Mouse (Mus musculus) forebrain, embryonic 15.5 days (tissue): ENCODE measurements around the gene Bbof1. TPM values are rescaled to one million over a fixed set of nuclear protein-coding genes. Genes with fewer than 3 reads are reported as not detected.
A peak's percentile ranks its signal among the peaks of the same experiment; 100 is the strongest.

Experiments used
- ATAC-seq: fragments of 200-750 bp; cut with Nextera tagmentation; replicated peaks from 2 replicates; pipeline ENCODE4 v1.8.0; 2017; ENCODE audit warnings: mild to moderate bottlenecking, moderate TSS enrichment, moderate library complexity
- H3K27ac ChIP-seq: fragments of 300-500 bp; sonication (generic); replicated peaks from 2 replicates; pipeline ENCODE4 v1.5.1; 2015; ENCODE audit warnings: mild to moderate bottlenecking, inconsistent platforms
- H3K27me3 ChIP-seq: fragments of 300-500 bp; sonication (generic); 2 replicates; pipeline ENCODE4 v1.6.1; 2015; ENCODE audit warnings: inconsistent platforms
- H3K36me3 ChIP-seq: fragments of 300-500 bp; sonication (generic); 2 replicates; pipeline ENCODE4 v1.6.1; 2015; ENCODE audit warnings: mild to moderate bottlenecking, inconsistent platforms
- H3K4me1 ChIP-seq: fragments of 300-500 bp; sonication (generic); 2 replicates; pipeline ENCODE4 v1.6.1; 2015; ENCODE audit warnings: inconsistent platforms
- H3K4me2 ChIP-seq: fragments of 300-500 bp; sonication (generic); replicated peaks from 2 replicates; pipeline ENCODE4 v1.6.1; 2015; ENCODE audit warnings: mild to moderate bottlenecking, inconsistent platforms
- H3K4me3 ChIP-seq: fragments of 300-500 bp; sonication (generic); 2 replicates; pipeline ENCODE4 v1.5.1; 2015; ENCODE audit warnings: mild to moderate bottlenecking, inconsistent platforms
- H3K9ac ChIP-seq: fragments of 300-500 bp; sonication (generic); replicated peaks from 2 replicates; pipeline ENCODE4 v1.6.1; 2015; ENCODE audit warnings: mild to moderate bottlenecking, inconsistent platforms
- H3K9me3 ChIP-seq: fragments of 300-500 bp; sonication (generic); 2 replicates; pipeline ENCODE4 v1.6.1; 2016; ENCODE audit warnings: inconsistent platforms
- WGBS: fragments of 180-500 bp; shearing (Covaris S2); methylation state at CpG from one replicate; pipeline ENCODE4 v1.1.7; 2015; ENCODE audit warnings: mixed read lengths; 5-methylcytosine and 5-hydroxymethylcytosine counted together
- polyA plus RNA-seq: library from polyadenylated mRNA; unstranded; fragments of >200 nt; fragmentation: Nextera tagmentation; extraction: Ambion mirVana; gene quantifications from 2 replicates; pipeline ENCODE4 v1.2.1, GENCODE M21; 2015

Bbof1 gene
- polyA plus RNA-seq = 3.2 and 3.8 TPM in 2 replicates

- Histone ChIP-seq H3K4me2 (peak within 1 kb of the TSS; percentile 84), H3K4me3 (peak within 1 kb of the TSS; percentile 76), H3K4me1 (peaks cover 12% of the 10 kb centered on the region), H3K9ac (peak within 1 kb of the TSS; percentile 79), H3K36me3 (peaks cover 2% of the 10 kb centered on the region; the same call in 1 of the 2 replicates), H3K27ac (peak within 1 kb of the TSS; percentile 89), H3K27me3 (no peaks in the 10 kb centered on the region), H3K9me3 (no peaks in the 10 kb centered on the region)
- ATAC-seq = peak; percentile 93
- WGBS = under 1% methylated on average over 58 of the region's 63 CpGs
These were observed at the start of gene Bbof1, which contains the start of gene Entpd5 for GRCm38 (mm10) chr12:84408819-84409507. Gene Bbof1 (plus strand): TSS chr12:84409071. Gene Entpd5 (minus strand): TSS chr12:84409029.

DNA sequence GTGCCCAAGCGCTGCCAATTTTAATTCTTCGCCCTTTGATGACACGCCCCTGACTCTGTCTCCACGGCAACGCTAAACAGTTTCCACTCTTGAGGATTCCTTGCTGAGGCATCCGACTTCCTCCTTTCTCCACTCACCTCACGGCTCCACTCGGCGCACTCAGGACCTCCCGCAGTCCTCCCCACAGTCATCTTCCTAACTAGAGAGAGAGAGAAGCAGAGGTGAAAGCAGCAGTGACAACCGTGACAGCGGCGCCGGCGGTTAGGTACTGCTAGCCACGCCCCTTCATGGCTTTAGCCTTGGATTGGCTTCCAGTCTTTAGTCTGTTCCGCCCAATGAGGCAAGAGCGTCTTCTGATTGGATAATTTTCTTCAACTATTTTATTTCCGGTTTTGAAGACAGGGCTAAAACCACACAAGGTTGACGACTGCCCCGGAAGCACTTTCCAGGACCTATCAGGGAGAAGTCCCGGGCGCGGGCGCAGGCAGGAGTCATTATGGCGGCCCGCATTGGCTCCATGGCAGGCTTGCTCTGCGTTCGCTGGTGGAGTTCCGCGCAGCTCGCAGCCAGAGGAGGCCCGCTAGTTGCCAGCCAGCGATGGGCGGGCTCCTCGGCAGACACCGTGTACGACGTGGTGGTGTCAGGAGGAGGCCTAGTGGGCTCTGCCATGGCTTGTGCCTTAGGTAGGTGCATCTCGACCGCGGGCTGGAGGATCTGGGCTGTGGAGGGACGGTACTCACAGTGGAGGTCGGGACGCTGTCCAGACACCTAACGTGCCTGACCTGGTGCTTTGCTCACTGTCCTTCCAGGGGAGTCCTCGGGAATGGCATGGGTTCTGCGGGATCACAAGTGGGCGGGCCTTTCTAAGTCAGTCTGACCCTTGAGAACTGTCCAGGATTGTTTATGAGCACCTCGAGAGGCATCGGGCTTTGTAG is 47.0 kb upstream of the Bbof1 start, which contains the start of the genes Coq6 and Fam161b:
Coq6 (plus strand) TSS at position 103 of the 935 bp plus-strand sequence.
Fam161b (minus strand) TSS at position 279 of the 935 bp plus-strand sequence.
- under 1% methylated on average over 51 of the region's 51 CpGs for WGBS
- H3K4me3 ChIP-seq = peak within 1 kb of the TSS; percentile 80
- ATAC-seq = peak; percentile 99
- H3K4me1 ChIP-seq = peaks cover 22% of the 10 kb centered on the region
- peak within 1 kb of the TSS; percentile 52 for H3K27ac ChIP-seq
- peak within 1 kb of the TSS; percentile 81 for H3K9ac ChIP-seq
- no peaks in the 10 kb centered on the region for H3K9me3 ChIP-seq
- peaks cover 5% of the 10 kb centered on the region; the same call in 1 of the 2 replicates for H3K36me3 ChIP-seq
- H3K27me3 ChIP-seq = no peaks in the 10 kb centered on the region
- peak within 1 kb of the TSS; percentile 70 for H3K4me2 ChIP-seq

GRCm38 (mm10) chr12:84362872-84363271 is 46.0 kb upstream of the Bbof1 start:
- H3K27ac ChIP-seq = no peak overlapping the region
- peak overlapping the region; percentile 70 for H3K4me2 ChIP-seq
- WGBS = 66% methylated on average over 2 of the region's 2 CpGs
- H3K27me3 ChIP-seq = no peaks in the 10 kb centered on the region
- H3K4me3 ChIP-seq = peak overlapping the region; percentile 80
- no peaks in the 10 kb centered on the region for H3K9me3 ChIP-seq
- peak overlapping the region; percentile 81; the same call in 1 of the 2 replicates for H3K9ac ChIP-seq
- peaks cover 8% of the 10 kb centered on the region for H3K36me3 ChIP-seq
- peaks cover 22% of the 10 kb centered on the region for H3K4me1 ChIP-seq
- ATAC-seq = no peak

- 94% methylated on average over 9 of the region's 9 CpGs for WGBS
- no peak overlapping the region for H3K4me3 ChIP-seq
- no peak overlapping the region for H3K4me2 ChIP-seq
- peaks cover 22% of the 10 kb centered on the region for H3K4me1 ChIP-seq
- H3K27me3 ChIP-seq = no peaks in the 10 kb centered on the region
- no peak for ATAC-seq
- H3K36me3 ChIP-seq = peaks cover 21% of the 10 kb centered on the region
- H3K27ac ChIP-seq = no peak overlapping the region
- H3K9me3 ChIP-seq = no peaks in the 10 kb centered on the region
- no peak overlapping the region for H3K9ac ChIP-seq
These were observed 44.6 kb upstream of the Bbof1 start for GRCm38 (mm10) chr12:84364291-84364690.

DNA sequence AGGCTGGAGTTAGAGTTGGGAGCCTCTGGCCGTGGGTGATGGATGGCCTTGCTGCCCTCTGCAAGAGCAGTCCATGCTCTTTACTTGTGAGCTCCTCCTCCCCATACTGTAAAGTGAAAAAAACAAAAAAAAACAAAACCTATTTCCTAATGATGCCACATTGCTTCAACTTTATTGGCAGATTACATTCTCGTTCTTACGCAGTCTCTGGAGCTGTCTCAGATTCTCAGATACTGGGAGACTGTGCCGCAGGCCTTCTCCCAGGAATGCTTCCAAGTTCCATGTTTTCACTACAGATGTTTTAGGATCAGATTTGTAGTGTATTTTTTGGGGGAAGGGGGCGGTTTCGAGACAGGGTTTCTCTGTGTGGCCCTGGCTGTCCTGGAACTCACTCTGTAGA is 43.7 kb upstream of the Bbof1 start:
- H3K4me2 ChIP-seq = no peak overlapping the region
- H3K9me3 ChIP-seq = no peaks in the 10 kb centered on the region
- no peak overlapping the region for H3K27ac ChIP-seq
- H3K27me3 ChIP-seq = no peaks in the 10 kb centered on the region
- H3K4me1 ChIP-seq = peaks cover 22% of the 10 kb centered on the region
- no peak for ATAC-seq
- WGBS = 98% methylated on average over 6 of the region's 6 CpGs
- peaks cover 30% of the 10 kb centered on the region for H3K36me3 ChIP-seq
- H3K9ac ChIP-seq = no peak overlapping the region
- H3K4me3 ChIP-seq = no peak overlapping the region

DNA sequence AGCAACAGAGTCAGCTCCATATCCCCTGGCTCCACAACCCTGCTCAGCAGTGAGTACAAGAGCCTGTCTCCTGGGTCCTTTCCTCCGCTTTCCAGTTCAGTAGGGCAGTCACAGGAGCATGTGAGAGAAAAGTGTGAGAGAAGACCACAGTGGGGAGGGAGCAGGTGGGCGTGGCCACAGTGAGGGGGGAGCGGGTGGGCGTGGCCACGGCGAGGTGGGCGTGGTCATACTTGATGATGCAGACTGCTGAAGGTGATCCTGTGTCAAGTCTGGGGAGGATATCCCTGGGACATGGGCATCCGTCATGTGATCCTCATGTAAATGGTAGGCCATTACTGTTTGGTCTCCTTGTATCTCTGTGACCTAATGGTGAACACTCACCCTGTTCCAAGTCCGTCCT is 41.9 kb upstream of the Bbof1 start:
- 68% methylated on average over 9 of the region's 9 CpGs for WGBS

GRCm38 (mm10) chr12:84371647-84372046 is 37.2 kb upstream of the Bbof1 start:
- Histone ChIP-seq H3K4me1 (no peaks in the 10 kb centered on the region), H3K4me2 (no peak overlapping the region), H3K27ac (no peak overlapping the region), H3K9me3 (no peaks in the 10 kb centered on the region), H3K4me3 (no peak overlapping the region), H3K9ac (no peak overlapping the region), H3K27me3 (no peaks in the 10 kb centered on the region), H3K36me3 (peaks cover 70% of the 10 kb centered on the region)
- 96% methylated on average over 5 of the region's 5 CpGs for WGBS
- ATAC-seq = no peak

More for the DNA sequence above, 41.9 kb upstream of the Bbof1 start:
- ATAC-seq = no peak
- H3K9ac ChIP-seq = no peak overlapping the region
- H3K27ac ChIP-seq = no peak overlapping the region
- H3K36me3 ChIP-seq = peaks cover 48% of the 10 kb centered on the region
- no peak overlapping the region for H3K4me3 ChIP-seq
- no peak overlapping the region for H3K4me2 ChIP-seq
- H3K9me3 ChIP-seq = no peaks in the 10 kb centered on the region
- H3K4me1 ChIP-seq = peaks cover 11% of the 10 kb centered on the region
- no peaks in the 10 kb centered on the region for H3K27me3 ChIP-seq

- Histone ChIP-seq H3K9ac (no peak overlapping the region), H3K27ac (no peak overlapping the region), H3K27me3 (no peaks in the 10 kb centered on the region), H3K4me3 (no peak overlapping the region), H3K9me3 (no peaks in the 10 kb centered on the region), H3K4me1 (no peaks in the 10 kb centered on the region), H3K4me2 (no peak overlapping the region), H3K36me3 (peaks cover 54% of the 10 kb centered on the region)
- WGBS = 83% methylated on average over 6 of the region's 6 CpGs
- no peak for ATAC-seq
These were observed 34.9 kb upstream of the Bbof1 start for GRCm38 (mm10) chr12:84373831-84374481.

GRCm38 (mm10) chr12:84382369-84382768 is 26.5 kb upstream of the Bbof1 start:
- Histone ChIP-seq H3K27ac (no peak overlapping the region), H3K9ac (no peak overlapping the region), H3K9me3 (no peaks in the 10 kb centered on the region), H3K27me3 (no peaks in the 10 kb centered on the region), H3K4me1 (no peaks in the 10 kb centered on the region), H3K36me3 (peaks cover 2% of the 10 kb centered on the region; the same call in 1 of the 2 replicates), H3K4me3 (no peak overlapping the region), H3K4me2 (no peak overlapping the region)
- WGBS = 89% methylated on average over 4 of the region's 4 CpGs
- ATAC-seq = no peak

GRCm38 (mm10) chr12:84384644-84385081 is 24.2 kb upstream of the Bbof1 start:
- Histone ChIP-seq H3K27me3 (no peaks in the 10 kb centered on the region), H3K4me2 (no peak overlapping the region), H3K27ac (no peak overlapping the region), H3K9me3 (no peaks in the 10 kb centered on the region), H3K9ac (no peak overlapping the region), H3K4me3 (no peak overlapping the region), H3K36me3 (no peaks in the 10 kb centered on the region), H3K4me1 (no peaks in the 10 kb centered on the region)
- no peak for ATAC-seq
- WGBS = 65% methylated on average over 5 of the region's 5 CpGs

GRCm38 (mm10) chr12:84385408-84385807 is 23.5 kb upstream of the Bbof1 start:
- Histone ChIP-seq H3K27me3 (no peaks in the 10 kb centered on the region), H3K9me3 (no peaks in the 10 kb centered on the region), H3K9ac (no peak overlapping the region), H3K27ac (no peak overlapping the region), H3K36me3 (no peaks in the 10 kb centered on the region), H3K4me2 (no peak overlapping the region), H3K4me1 (no peaks in the 10 kb centered on the region), H3K4me3 (no peak overlapping the region)
- WGBS = 90% methylated on average over 4 of the region's 4 CpGs
- no peak for ATAC-seq
